Mouse (Mus musculus) thymus, adult 2 months (tissue): ENCODE data around the gene Lingo3. TPM values are rescaled to one million over a fixed set of nuclear protein-coding genes. Genes with fewer than 3 reads are reported as not detected.

Experiments
- DNase-seq: peaks from one replicate; pipeline ENCODE4 v3.0.0; 2021
- H3K27ac ChIP-seq: fragments of 200-500 bp; 2 replicates; pipeline ENCODE4 v1.5.1; 2012; ENCODE audit warnings: low read length, control low read depth; ENCODE audit not compliant: control insufficient read depth, insufficient read depth
- H3K27me3 ChIP-seq: fragments of 200-500 bp; 2 replicates; pipeline ENCODE4 v1.6.1; 2012; ENCODE audit warnings: mild to moderate bottlenecking, low read length, moderate library complexity, mixed read lengths; ENCODE audit not compliant: control insufficient read depth, insufficient read depth
- H3K36me3 ChIP-seq: fragments of 200-500 bp; 2 replicates; pipeline ENCODE4 v1.6.1; 2012; ENCODE audit warnings: mild to moderate bottlenecking, low read length, moderate library complexity; ENCODE audit not compliant: control insufficient read depth, insufficient read depth
- H3K4me1 ChIP-seq: fragments of 200-500 bp; replicated peaks from 2 replicates; pipeline ENCODE4 v1.6.1; 2012; ENCODE audit warnings: low read length; ENCODE audit not compliant: control insufficient read depth, insufficient read depth
- H3K4me3 ChIP-seq: fragments of 200-500 bp; 2 replicates; pipeline ENCODE4 v1.5.1; 2012; ENCODE audit warnings: mild to moderate bottlenecking, low read length, control low read depth, moderate library complexity; ENCODE audit not compliant: control insufficient read depth, insufficient read depth
- CTCF ChIP-seq: fragments of 200-500 bp; IDR thresholded peaks from 2 replicates; pipeline ENCODE4 v1.5.1; 2012; ENCODE audit warnings: mild to moderate bottlenecking, control low read depth, low read length, moderate library complexity, borderline replicate concordance; ENCODE audit not compliant: control insufficient read depth, poor library complexity, insufficient read depth; ENCODE audit errors: extremely low read depth
- POLR2A ChIP-seq: fragments of 200-500 bp; IDR thresholded peaks from 2 replicates; pipeline ENCODE4 v1.6.1; 2012; ENCODE audit warnings: mild to moderate bottlenecking, low read length, control low read depth, moderate library complexity; ENCODE audit not compliant: control insufficient read depth, poor library complexity, insufficient read depth; ENCODE audit errors: extremely low read depth
- WGBS: fragments of 180-500 bp; shearing (Covaris S2); methylation state at CpG from one replicate; pipeline ENCODE4 v1.1.7; 2018; 5-methylcytosine and 5-hydroxymethylcytosine counted together
- polyA plus RNA-seq: library from polyadenylated mRNA; depleted of rRNA; stranded (reverse); fragments of >200 nt; gene quantifications from 2 replicates; pipeline ENCODE4 v1.2.3, GENCODE M21; 2012

Gene Lingo3
- polyA plus RNA-seq, 1 experiment: 1.0 TPM

GRCm38 (mm10) chr10:80797186-80798149, 46.4 kb downstream of the Lingo3 start:
- peak; percentile 31 for DNase-seq
- Histone ChIP-seq H3K4me1 (peaks cover 32% of the 10 kb centered on the region), H3K27ac (peak overlapping the region; percentile 39), H3K4me3 (peak overlapping the region; percentile 60), H3K27me3 (no peaks in the 10 kb centered on the region), H3K36me3 (peaks cover 9% of the 10 kb centered on the region; the same call in 1 of the 2 replicates)
- TF ChIP-seq POLR2A (no peak), CTCF (no peak; the same call in 1 of the 2 replicates)
- 1% methylated on average over 59 of the region's 59 CpGs for WGBS

- Histone ChIP-seq H3K4me3 (no peak overlapping the region), H3K4me1 (peaks cover 43% of the 10 kb centered on the region), H3K27ac (no peak overlapping the region), H3K27me3 (no peaks in the 10 kb centered on the region), H3K36me3 (peaks cover 7% of the 10 kb centered on the region; the same call in 1 of the 2 replicates)
- DNase-seq: no peak
- TF ChIP-seq POLR2A (no peak), CTCF (no peak)
- WGBS: 95% methylated on average over 9 of the region's 9 CpGs
Observed at GRCm38 (mm10) chr10:80796307-80796848, 47.5 kb downstream of the Lingo3 start.

GRCm38 (mm10) chr10:80794750-80795149, 49.1 kb downstream of the Lingo3 start:
- H3K36me3 ChIP-seq: 0 out of 2 replicates have a peak, but pooled peaks cover 8% of the 10 kb centered on the region
- 96% methylated on average over 8 of the region's 8 CpGs for WGBS
- H3K27me3 ChIP-seq: no peaks in the 10 kb centered on the region
- H3K27ac ChIP-seq: no peak overlapping the region
- H3K4me3 ChIP-seq: no peak overlapping the region
- TF ChIP-seq POLR2A (no peak), CTCF (no peak)
- no peak for DNase-seq
- H3K4me1 ChIP-seq: peaks cover 42% of the 10 kb centered on the region

GRCm38 (mm10) chr10:80793803-80794202, 50.0 kb downstream of the Lingo3 start:
- WGBS: 91% methylated on average over 4 of the region's 4 CpGs
- no peak overlapping the region for H3K4me3 ChIP-seq

GRCm38 (mm10) chr10:80793033-80793784, 50.6 kb downstream of the Lingo3 start:
- peak overlapping the region; percentile 65 for H3K27ac ChIP-seq
- WGBS: 87% methylated on average over 13 of the region's 13 CpGs
- H3K27me3 ChIP-seq: no peaks in the 10 kb centered on the region
- no peak for TF ChIP-seq CTCF
- no peak for TF ChIP-seq POLR2A
- H3K36me3 ChIP-seq: peaks cover 22% of the 10 kb centered on the region
- H3K4me1 ChIP-seq: peaks cover 37% of the 10 kb centered on the region
- H3K4me3 ChIP-seq: no peak overlapping the region
- DNase-seq: no peak

More at GRCm38 (mm10) chr10:80793803-80794202, 50.0 kb downstream of the Lingo3 start:
- Histone ChIP-seq H3K27me3 (no peaks in the 10 kb centered on the region), H3K4me1 (peaks cover 37% of the 10 kb centered on the region), H3K36me3 (peaks cover 16% of the 10 kb centered on the region), H3K27ac (no peak overlapping the region)
- TF ChIP-seq POLR2A (no peak), CTCF (no peak)
- no peak for DNase-seq
